Mouse (Mus musculus) midbrain, embryonic 16.5 days (tissue): ENCODE measurements around the gene Pcgf2. TPM values are rescaled to one million over a fixed set of nuclear protein-coding genes. Genes with fewer than 3 reads are reported as not detected.
"Not testable (repeated sequence)": the region's sequence is repeated elsewhere in the genome, so short reads cannot be mapped to it uniquely, and the experiment has no call there.

Experiments
- ATAC-seq: fragments of 200-750 bp; cut with Nextera tagmentation; 2 replicates; pipeline ENCODE4 v1.8.0; 2017; ENCODE audit warnings: moderate TSS enrichment
- H3K27ac ChIP-seq: fragments of 300-500 bp; sonication (generic); 2 replicates; pipeline ENCODE4 v1.5.1; 2014; ENCODE audit warnings: mild to moderate bottlenecking, low read length, mixed read lengths
- H3K27me3 ChIP-seq: fragments of 300-500 bp; sonication (generic); 2 replicates; pipeline ENCODE4 v1.6.1; 2014; ENCODE audit warnings: low read depth, low read length, mixed read lengths; ENCODE audit not compliant: control insufficient read depth, insufficient read depth
- H3K36me3 ChIP-seq: fragments of 300-500 bp; sonication (generic); 2 replicates; pipeline ENCODE4 v1.6.1; 2014; ENCODE audit warnings: mild to moderate bottlenecking, low read length, moderate library complexity, mixed read lengths; ENCODE audit not compliant: control insufficient read depth, insufficient read depth
- H3K4me1 ChIP-seq: fragments of 300-500 bp; sonication (generic); 2 replicates; pipeline ENCODE4 v1.6.1; 2014; ENCODE audit warnings: mild to moderate bottlenecking, low read length, mixed read lengths; ENCODE audit not compliant: control insufficient read depth, insufficient read depth
- H3K4me2 ChIP-seq: fragments of 300-500 bp; sonication (generic); 2 replicates; pipeline ENCODE4 v1.6.1; 2014; ENCODE audit warnings: mild to moderate bottlenecking, low read length, mixed read lengths
- H3K4me3 ChIP-seq: fragments of 300-500 bp; sonication (generic); 2 replicates; pipeline ENCODE4 v1.5.1; 2014; ENCODE audit warnings: low read depth, mild to moderate bottlenecking, low read length, moderate library complexity, mixed read lengths
- H3K9ac ChIP-seq: fragments of 300-500 bp; sonication (generic); 2 replicates; pipeline ENCODE4 v1.6.1; 2014; ENCODE audit warnings: low read depth, low read length, mixed read lengths
- H3K9me3 ChIP-seq: fragments of 300-500 bp; sonication (generic); replicated peaks from 2 replicates; pipeline ENCODE4 v1.6.1; 2014; ENCODE audit warnings: mild to moderate bottlenecking, low read length, mixed read lengths; ENCODE audit not compliant: control insufficient read depth, poor library complexity, severe bottlenecking
- WGBS: fragments of 180-500 bp; shearing (Covaris S2); extraction: QIAGEN DNeasy Blood & Tissue Kit; methylation state at CpG from one replicate; pipeline ENCODE4 v1.1.7; 2014; 5-methylcytosine and 5-hydroxymethylcytosine counted together
- polyA plus RNA-seq: library from polyadenylated mRNA; unstranded; fragments of >200 nt; fragmentation: Nextera tagmentation; extraction: Ambion mirVana; gene quantifications from 2 replicates; pipeline ENCODE4 v1.2.1, GENCODE M21; 2015

Pcgf2 gene
- polyA plus RNA-seq, 1 experiment from 2014 or later, result 18.2 TPM

DNA sequence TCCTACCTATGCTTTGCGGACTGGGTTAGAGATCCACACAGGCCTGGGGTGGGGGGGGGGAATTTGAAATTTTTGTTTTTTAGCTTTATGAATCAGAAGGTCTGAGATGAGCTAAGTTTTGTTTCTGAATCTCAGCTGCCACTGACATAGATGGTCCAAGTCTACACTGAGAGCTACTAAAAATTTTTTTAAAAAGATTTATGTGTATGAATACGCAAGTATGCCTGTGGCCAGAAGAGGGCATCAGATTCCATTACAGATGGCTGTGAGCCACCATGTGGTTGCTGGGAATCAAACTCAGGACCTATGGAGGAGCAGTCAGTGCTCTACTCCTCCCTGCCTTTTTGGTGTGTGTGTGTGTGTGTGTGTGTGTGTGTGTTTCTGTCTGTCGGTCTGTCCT lies 14.1 kb upstream of the Pcgf2 start:
- Histone ChIP-seq H3K9ac (no peak overlapping the region), H3K4me1 (no peaks in the 10 kb centered on the region), H3K4me2 (no peak overlapping the region), H3K27me3 (no peaks in the 10 kb centered on the region), H3K4me3 (no peak overlapping the region), H3K36me3 (peaks cover 37% of the 10 kb centered on the region), H3K9me3 (no peaks in the 10 kb centered on the region), H3K27ac (no peak overlapping the region)
- 94% methylated on average over 3 of the region's 3 CpGs for WGBS
- ATAC-seq, result no peak

- Histone ChIP-seq H3K4me3 (no peak overlapping the region), H3K27ac (no peak overlapping the region), H3K27me3 (no peaks in the 10 kb centered on the region), H3K36me3 (peaks cover 35% of the 10 kb centered on the region), H3K9me3 (no peaks in the 10 kb centered on the region), H3K4me1 (no peaks in the 10 kb centered on the region), H3K9ac (no peak overlapping the region), H3K4me2 (no peak overlapping the region)
- 84% methylated on average over 8 of the region's 8 CpGs for WGBS
- no peak for ATAC-seq
These were observed 13.6 kb upstream of the Pcgf2 start for GRCm38 (mm10) chr11:97713896-97714295.

- no peak overlapping the region for H3K4me2 ChIP-seq
- H3K9me3 ChIP-seq, result no peaks in the 10 kb centered on the region
- H3K27ac ChIP-seq, result no peak overlapping the region
- H3K27me3 ChIP-seq, result no peaks in the 10 kb centered on the region
- no peak for ATAC-seq
- no peak overlapping the region for H3K9ac ChIP-seq
- no peak overlapping the region for H3K4me3 ChIP-seq
- no peaks in the 10 kb centered on the region for H3K4me1 ChIP-seq
- H3K36me3 ChIP-seq, result peaks cover 31% of the 10 kb centered on the region
- 95% methylated on average over 15 of the region's 15 CpGs for WGBS
These were observed 12.0 kb upstream of the Pcgf2 start for GRCm38 (mm10) chr11:97712286-97712685.

GRCm38 (mm10) chr11:97711200-97711900 lies 11.1 kb upstream of the Pcgf2 start:
- H3K4me1 ChIP-seq, result no peaks in the 10 kb centered on the region
- no peak overlapping the region for H3K4me3 ChIP-seq
- H3K36me3 ChIP-seq, result peaks cover 32% of the 10 kb centered on the region
- no peak for ATAC-seq
- no peak overlapping the region for H3K4me2 ChIP-seq
- no peak overlapping the region for H3K9ac ChIP-seq
- H3K27ac ChIP-seq, result no peak overlapping the region
- no peaks in the 10 kb centered on the region for H3K9me3 ChIP-seq
- H3K27me3 ChIP-seq, result no peaks in the 10 kb centered on the region
- 87% methylated on average over 13 of the region's 13 CpGs for WGBS

DNA sequence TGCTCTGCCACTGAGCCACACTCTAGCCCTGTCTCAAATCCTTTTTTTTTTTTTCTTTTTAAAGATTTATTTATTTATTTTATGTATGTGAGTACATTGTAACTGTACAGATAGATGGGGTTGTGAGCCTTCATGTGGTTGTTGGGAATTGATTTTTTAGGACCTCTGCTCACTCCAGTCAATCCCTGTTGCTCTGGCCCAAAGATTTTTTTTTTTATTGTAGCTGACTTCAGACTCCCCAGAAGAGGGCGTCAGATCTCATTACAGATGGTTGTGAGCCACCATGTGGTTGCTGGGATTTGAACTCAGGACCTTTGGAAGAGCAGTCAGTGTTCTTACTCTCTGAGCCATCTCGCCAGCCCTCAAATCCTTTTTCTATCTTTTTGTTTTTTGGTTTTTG lies 9.8 kb upstream of the Pcgf2 start:
- not testable (repeated sequence) for H3K4me2 ChIP-seq, H3K9ac ChIP-seq, H3K4me3 ChIP-seq, H3K9me3 ChIP-seq, H3K27ac ChIP-seq, H3K4me1 ChIP-seq, H3K27me3 ChIP-seq, ATAC-seq
- WGBS, result 81% methylated on average over 2 of the region's 2 CpGs
- H3K36me3 ChIP-seq, result peaks cover 30% of the 10 kb centered on the region

GRCm38 (mm10) chr11:97703039-97703826 lies 2.9 kb upstream of the Pcgf2 start, which contains the start of gene Psmb3:
Psmb3 (plus strand) TSS chr11:97703399.
- Histone ChIP-seq H3K4me3 (peak within 1 kb of the TSS; percentile 52), H3K9ac (peak within 1 kb of the TSS; percentile 78), H3K27ac (peak within 1 kb of the TSS; percentile 90), H3K4me2 (peak within 1 kb of the TSS; percentile 80), H3K4me1 (peaks cover 23% of the 10 kb centered on the region), H3K27me3 (no peaks in the 10 kb centered on the region), H3K9me3 (no peaks in the 10 kb centered on the region), H3K36me3 (peaks cover 9% of the 10 kb centered on the region)
- under 1% methylated on average over 35 of the region's 35 CpGs for WGBS
- peak; percentile 92 for ATAC-seq

DNA sequence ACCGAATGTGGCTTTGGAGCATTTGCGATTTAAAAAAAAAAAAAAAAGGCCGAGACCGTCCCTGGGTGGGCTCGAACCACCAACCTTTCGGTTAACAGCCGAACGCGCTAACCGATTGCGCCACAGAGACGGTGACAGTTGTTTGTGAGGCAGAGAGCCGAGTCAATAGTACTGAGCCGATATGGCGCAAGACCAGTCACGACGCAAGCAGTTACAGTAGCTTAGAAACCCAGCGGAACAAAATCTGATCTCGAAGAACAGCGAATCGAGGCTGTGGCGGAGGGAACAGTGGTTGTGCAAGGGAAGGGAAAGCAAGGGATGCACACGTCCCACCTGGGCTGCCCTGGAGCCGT lies 2.1 kb upstream of the Pcgf2 start:
- peak; percentile 9 for ATAC-seq
- under 1% methylated on average over 24 of the region's 24 CpGs for WGBS
- Histone ChIP-seq H3K4me1 (peaks cover 26% of the 10 kb centered on the region), H3K9me3 (no peaks in the 10 kb centered on the region), H3K4me3 (peak overlapping the region; percentile 52), H3K36me3 (peaks cover 7% of the 10 kb centered on the region), H3K27ac (peak overlapping the region; percentile 90), H3K4me2 (peak overlapping the region; percentile 66), H3K9ac (peak overlapping the region; percentile 78), H3K27me3 (no peaks in the 10 kb centered on the region)

- Histone ChIP-seq H3K9me3 (no peaks in the 10 kb centered on the region), H3K36me3 (peaks cover under 1% of the 10 kb centered on the region), H3K4me3 (peak overlapping the region; percentile 88), H3K27ac (peak overlapping the region; percentile 98), H3K4me2 (peak overlapping the region; percentile 66), H3K27me3 (no peaks in the 10 kb centered on the region), H3K9ac (peak overlapping the region; percentile 94; the same call in 1 of the 2 replicates), H3K4me1 (peaks cover 32% of the 10 kb centered on the region)
- no peak for ATAC-seq
- WGBS, result 44% methylated on average over 15 of the region's 15 CpGs
These were observed 1.5 kb upstream of the Pcgf2 start for GRCm38 (mm10) chr11:97701581-97702392.
